Mouse (Mus musculus) testis, postnatal 14 days (tissue): ENCODE results near the gene Nudcd3.

Source experiments
- DNase-seq: peaks from one replicate; pipeline ENCODE4 v3.0.0; 2021; ENCODE audit warnings: low spot score

The Nudcd3 gene

DNA sequence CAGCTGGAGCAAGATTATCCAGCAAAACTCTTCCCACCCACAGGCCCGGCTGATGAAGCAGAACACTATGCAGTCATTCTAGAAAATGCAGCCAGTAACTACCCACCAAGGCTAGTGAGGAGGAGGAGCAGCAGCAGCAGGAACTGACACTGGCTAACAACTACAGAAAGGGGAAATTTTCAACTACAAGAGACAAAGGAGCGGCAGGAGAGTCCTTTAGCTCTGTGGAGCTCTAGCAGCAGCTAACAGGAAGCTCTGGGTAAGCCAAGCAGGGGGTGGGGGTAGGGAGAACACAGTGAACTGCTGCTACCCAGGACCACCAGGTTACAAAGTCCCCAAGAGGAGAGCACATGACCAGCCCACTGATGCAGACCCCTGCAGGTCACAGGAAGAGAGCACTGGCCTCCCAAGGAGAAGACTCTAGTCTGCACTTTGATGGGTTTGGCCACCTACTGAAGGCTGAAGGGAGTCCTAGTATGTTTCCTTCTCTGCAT is 21.5 kb downstream of the Nudcd3 start:
- DNase-seq = no peak

DNA sequence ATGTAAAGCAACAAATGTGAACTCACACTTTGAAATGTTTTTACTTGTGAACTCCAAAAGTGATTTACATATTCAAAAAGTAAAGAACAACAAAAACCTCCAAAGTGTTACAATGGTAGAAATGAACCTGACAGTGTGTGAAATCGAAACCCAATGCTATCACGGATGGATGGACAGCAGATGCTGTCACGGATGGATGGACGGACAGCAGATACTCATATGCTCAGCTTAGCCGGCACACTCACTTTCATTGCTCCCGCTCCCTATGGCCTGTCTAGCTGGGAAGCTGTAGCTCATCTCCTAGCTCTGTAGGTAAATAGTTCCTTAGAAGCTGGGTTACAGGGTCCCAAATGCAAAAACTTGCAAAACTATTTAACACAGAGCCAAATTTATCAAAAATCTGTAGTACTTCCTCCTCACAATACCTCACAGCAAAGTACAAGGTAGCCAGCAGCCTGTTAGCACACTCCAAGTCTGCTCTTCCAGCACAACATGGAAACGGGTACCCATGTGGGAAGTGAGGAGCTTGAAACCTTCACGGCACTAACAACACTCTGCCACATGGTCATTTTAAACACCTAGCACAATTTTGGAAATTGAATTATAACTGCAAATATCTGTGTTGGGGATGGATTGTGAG is 22.3 kb downstream of the Nudcd3 start:
- DNase-seq = no peak

DNA sequence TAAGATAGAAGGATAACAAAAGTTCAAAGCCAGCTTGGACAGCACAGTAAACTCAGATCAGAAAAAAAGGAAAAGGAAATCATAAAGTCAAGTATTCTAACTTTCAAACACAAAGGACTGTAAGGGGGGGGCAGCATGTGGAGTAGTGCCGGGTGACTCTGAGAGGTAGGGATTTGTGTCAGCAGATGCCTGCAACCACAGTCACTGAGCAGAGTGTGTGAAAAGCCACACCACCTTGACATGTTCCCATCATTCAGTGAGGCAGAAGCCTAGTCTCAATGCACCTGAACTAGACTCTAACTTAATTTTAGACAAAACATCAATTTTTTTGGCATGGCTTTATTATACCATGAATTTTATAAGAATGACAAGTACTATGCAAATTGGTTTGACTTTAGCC is 24.7 kb downstream of the Nudcd3 start:
- DNase-seq = no peak

DNA sequence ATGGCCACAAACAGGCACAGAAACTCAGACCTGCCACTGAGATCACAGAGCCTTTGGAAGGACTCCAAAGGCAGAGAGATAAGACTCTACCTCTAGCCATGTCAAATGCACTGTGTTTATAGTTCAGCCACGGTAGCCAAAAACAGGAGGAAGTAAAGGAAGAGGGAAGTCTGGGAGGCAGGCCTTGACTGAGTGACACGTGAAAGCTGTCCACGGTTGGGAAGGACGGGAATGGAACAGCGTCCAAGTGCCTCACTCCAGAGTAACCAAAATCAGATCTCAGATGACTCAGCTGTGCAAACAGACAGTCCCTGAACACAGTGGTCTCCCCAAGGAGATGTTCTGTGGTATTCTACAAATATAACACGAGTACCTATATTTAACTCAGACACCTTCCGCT is 25.5 kb downstream of the Nudcd3 start:
- no peak for DNase-seq

DNA sequence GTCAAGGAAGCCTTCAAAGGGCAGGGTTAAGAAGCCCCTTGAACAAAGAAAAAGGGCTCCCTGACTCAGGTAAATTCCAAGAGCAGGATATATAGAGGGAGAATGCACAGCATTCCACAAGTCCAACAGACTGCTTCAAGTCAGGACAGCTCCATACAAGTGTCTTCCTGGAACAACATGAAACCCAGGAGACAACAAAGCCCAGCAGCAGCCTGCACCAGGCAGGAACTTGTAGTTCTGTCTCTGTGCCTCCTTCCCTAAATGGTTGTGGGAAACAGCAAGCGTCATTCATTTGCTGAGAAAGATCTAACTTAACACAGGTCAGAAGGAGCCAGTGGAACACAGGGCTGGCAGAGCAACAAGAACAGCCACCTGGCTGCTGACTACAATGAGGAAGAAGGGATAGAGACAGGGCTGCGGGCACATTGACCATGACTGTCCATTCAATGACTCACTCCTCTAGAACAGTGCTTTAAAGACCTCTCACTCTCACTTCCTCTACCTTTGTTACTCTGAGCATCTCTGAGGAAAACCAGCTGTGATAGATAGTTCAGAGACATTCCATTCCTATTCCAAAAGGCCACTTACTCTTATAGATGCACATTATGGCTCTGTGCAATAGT is 31.1 kb downstream of the Nudcd3 start:
- DNase-seq = no peak

DNA sequence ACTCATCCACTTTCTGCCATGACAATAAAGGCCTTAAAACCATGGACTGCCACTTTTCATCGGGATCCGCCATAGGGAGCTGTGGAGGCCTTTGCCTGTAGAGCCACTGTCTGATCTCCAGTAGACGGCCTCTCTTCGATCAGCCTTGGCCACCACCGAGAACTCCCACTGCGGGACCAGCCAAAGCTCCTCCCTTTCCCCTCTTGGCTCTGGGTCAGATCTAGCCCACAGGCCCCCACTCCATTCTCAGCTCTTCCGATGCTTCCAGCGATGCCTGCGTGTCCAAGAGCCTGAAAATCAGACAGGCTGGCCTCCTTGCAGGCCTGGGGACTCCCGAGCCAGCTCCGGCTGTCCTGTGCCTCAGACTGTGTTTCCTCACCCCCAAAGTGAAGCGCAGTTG is 33.9 kb downstream of the Nudcd3 start:
- DNase-seq = no peak

DNA sequence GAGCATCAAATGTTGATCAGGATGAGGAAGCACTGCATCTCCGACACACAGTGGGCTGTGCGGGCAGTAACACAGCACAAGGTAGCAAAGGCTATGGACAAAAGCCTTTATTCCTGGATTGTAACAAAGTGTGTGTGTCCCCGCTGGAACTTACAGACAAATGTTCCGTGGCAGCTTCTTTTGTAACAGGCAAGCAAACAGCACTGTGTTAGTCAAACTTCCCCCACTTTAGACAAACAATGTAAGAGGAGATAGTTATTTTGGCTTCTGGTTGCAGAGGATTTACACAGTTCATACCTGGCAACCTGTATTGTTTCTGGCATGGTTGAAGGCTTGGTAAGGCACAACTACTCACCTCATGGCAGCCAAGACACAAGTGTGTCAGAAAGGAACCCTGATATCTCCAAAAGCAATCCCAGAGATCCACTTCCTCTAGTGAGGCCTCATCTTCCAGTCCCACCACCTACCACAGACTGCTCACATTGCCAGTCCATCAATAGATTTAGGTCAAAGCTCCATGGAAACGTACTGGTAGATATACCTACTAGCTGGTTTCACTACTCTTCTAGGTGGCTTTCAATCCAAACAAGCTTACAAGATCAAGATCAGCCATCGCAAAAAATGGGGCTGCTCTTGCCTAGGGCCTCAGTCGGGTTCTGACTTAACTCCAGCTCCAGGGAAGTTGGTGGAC is 34.7 kb downstream of the Nudcd3 start:
- DNase-seq = no peak

DNA sequence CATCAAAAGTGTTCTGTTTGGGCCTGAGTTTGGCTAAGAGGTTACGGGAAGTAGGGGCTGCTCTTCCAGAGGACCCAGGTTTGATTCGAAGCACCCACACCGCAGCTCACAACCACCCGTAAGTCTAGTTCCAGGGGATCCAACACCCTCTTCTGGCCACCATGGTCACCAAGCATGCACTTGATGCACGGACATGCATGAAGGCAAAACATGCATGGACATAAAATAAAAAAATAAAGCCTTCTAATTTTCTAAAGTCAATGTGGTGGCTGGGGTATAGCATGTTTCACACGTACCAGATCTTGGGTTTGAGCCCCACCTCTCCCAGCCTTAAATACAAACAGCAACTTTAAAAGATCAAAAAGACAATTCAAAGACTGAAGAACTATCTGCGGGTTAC is 35.4 kb downstream of the Nudcd3 start:
- no peak for DNase-seq

DNA sequence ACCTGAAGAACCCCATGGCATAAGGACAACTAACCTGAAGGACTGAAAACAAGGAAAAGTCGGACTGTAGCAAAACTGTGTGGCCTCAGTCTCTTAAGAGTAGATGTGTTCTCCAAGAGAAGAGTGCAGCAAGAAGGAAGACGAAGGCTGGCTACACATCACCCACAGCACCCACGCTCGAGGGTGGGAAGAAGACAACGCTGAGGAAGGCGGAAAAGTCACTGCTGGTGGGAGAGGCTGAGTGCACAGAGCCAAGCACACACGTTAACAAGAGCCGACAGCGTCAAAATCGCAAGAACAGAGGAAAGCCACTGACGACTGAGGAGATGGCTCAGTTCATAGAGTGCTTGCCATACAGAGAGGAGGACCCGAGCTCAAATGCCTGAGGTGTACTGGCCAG is 36.5 kb downstream of the Nudcd3 start:
- DNase-seq = no peak

DNA sequence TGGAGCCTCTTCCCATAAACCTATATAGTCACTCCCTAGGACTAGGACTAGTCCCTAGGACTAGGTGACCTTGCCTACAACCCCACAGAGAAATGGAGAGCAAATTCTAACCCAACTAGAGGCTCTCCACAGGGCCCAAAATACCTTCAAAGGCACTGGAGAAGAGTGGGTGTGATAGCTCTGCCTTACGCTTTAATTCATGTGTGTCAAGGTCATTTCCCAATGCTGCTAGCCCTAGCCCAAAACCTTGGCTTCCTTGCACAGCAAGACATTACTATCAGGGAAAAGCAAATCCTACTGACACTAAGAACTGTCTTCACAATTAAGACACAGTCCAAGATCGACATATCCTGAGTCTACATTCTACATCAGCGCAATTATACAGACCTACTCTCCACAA is 37.2 kb downstream of the Nudcd3 start:
- DNase-seq = no peak

DNA sequence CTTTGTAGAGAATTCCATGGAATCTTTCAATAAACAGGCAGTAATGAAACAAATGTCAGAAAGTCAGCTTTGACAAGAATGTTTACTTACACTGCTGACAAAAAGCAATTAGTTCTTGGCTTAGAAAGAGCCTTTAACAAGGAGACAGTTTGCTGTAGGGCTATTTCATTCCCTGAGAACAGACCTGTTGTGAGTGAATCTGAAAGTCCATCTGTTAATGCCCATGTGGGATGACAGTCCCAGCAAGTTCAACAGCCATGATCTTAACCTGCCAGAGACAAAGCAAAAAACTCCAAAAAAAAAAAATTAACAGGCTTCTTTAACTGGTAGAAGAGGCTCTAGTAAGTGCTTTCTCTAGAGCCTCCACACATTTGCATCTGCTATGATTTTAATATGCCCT is 38.7 kb downstream of the Nudcd3 start:
- no peak for DNase-seq

DNA sequence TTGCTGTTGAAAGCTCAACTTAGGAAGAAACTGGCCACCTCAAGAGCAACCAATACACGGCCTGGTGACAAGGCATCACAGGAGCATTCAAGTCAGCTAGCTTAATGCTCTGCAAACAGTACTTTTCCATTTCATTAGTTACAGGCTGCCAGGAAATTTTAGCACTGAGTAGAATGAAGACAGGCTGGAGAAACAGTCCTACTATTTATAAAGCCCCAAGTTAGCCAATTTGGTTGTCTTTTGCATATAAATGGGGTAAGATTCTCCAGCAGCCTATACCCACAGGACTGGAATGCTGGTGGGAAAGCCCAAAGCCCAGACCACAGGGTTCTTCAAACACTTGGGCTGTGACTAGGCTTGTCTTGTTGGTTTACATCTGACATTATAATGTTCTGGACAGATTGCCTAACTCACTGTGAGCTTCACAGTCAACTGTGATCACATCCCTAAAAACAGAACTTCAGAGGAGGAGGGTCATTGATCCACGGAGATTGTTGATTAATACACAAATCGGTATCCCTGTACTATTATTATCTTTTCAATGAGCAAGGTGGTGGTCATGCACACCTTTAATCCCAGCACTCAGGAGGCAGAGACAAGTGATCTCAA is 39.4 kb downstream of the Nudcd3 start:
- DNase-seq = no peak

DNA sequence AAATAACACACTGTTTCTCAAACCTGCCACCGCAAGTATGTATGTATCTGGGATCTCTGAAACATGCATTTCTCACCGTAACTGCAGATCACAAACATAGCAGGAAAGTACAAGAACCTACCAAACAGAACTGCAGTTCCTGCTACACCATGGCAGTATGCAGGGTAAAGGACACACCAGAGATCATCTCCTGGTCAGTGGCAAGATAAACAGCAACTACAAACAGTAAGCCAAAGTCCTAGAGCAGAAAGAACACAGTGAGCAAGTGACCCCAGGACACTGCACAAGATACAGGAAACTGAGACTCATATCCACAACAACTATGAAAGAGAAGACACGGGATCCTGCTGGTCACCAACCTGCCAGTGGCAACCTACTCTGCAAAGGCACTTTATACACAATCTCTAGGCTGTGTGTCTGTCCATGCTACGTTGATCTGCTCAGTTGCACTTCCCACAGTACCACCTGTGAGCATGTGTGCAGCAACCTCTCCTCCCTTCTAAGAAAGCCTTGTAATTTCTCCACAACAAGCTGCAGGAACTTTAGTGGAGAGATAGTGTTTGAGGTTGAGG is 40.4 kb downstream of the Nudcd3 start:
- no peak for DNase-seq

DNA sequence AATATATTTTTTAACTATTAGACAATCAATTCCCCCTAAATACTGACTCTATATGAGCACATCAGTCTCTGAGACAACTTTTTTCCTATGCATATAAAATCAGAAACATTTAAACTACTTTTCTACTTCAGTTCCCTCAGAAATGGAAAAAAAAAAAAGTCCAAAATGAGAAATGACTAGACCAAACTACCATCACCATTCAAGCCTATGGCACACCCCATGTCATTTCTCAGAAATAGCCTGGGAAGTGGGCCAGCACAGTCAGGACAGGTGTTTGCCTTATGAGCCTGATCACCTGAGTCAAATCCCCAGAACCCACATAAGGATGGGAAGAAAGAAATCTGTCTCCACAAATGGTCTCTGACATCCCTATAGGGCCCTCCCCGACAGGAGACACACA is 41.7 kb downstream of the Nudcd3 start:
- no peak for DNase-seq

DNA sequence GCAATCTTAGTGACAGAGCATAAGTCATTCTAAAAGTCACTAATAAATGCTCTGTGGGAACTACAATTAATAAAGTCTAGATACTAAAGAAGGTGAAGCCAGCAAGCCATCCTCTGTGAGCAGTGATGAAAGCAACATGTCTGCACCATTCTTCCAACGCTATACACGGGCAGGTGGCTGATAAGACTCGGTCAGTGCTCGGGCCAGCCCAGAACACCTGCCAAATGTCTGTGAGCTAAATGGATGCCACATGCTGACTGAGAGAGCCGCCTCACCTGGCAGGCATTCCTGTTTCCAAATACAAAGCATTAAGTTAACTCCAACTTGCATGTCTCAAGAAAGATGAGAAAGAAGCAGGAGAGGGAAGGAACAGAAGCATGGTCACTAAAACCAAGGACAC is 43.1 kb downstream of the Nudcd3 start:
- no peak for DNase-seq

DNA sequence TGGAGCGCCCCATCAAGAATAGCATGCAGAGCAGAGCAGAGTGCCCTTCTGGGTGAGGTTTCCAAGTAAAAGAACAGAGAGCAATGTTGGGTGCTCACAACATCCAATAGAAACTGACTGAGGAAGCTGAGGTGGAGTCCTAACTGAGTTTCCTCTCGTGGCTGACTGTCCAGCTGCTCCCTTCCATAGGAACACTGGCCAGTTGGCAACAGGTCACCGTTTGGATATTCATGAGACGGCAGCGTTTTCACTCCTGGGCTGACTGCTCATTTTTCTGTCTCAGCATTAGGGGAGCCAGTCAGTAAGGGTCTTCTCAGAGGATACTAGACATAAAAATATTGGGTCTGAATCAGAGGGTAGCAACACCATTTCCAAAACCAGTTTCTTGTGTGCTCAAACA is 43.6 kb downstream of the Nudcd3 start:
- no peak for DNase-seq

DNA sequence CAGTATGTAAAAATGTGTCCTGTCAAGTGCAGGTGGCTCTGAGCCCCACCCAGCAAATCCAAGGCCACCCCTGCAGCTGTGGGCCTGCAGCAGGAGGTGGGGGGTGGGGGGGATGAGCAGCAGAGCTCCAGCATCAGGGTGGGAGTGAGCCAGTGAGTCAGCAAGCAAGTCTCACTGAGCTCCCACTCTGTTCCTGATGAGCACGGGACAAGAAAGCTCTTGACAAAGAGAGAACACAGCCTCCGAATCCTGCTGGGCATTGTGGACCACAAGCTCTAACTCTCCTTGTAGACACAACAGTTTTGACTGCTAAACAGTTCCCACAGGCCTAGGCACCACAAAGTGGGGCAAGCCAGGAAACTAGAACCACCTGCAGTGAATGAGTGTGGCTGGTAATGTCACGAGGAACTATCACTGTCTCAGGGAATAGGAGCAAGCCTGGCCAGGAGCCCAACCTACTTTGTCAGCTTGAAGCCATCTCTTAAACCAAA is 46.0 kb downstream of the Nudcd3 start:
- DNase-seq = no peak

DNA sequence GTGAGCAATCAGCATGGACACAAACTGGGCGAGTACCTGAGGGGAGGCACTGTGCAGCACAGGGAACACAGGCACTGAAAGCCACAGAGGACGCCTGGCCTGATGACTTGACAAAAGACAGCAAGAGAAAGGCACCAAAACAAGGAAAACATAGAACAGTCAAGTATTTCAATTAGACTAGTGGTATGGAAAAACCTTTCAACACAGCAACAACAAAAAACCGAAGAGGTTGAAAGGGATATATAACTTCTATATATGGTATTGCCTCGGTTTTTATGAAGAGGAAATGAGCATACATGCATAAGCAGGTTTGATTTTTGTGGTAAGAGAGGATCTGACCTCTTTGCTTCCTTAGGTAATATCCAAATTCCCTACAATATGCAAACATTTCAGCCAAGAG is 47.4 kb downstream of the Nudcd3 start:
- DNase-seq = no peak

DNA sequence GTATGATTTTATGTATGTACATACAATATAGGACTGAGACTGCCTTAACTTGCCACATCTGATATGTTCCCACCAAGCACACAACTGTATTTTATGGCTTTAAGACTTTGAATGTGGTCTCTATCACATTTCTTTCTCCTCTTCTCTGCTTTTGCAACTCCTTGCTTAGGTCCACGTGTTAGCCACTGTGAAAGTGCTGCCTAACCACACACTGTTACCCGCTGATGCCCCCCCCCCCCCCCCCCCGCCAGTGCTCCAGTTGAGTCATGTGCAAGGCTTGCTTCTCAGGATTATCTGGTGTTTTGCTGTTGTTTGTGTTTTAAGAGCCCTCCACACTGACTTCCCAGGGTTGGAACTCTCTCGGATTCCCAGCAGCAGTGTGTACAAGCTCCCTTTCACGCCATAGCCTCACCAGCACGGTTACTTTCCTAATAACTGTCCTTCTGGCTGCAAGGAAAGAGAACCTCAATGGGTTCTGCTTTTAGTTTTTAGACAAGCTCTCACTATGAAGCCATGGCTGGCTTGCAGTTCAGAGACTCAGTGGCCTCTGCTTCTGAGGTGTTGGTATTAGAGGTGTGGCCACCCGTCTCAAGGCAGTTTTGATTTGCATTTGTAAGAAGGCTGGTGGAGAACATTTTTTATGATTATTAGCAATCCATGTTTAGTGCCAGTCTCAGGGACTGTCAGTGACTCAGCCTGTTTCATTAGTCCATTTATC is 61.8 kb downstream of the Nudcd3 start:
- DNase-seq = no peak

DNA sequence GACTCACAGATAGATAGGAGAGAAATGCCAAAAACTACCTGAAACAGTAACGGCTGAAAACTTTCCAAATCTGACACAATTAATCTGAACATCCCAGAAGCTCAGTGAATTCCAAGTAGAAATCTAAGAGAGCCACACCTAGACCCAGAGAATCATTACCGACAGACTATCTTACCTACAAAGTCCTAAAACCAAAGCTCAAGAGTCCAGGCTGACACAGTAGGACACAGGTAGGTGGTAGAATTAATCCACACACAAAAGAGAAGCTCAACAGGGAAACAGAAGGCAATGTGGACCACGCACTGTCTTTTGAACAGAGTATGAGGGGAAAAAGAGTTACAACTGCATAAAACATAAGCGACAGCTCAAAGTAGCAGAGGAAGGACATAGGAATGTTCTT is 67.3 kb downstream of the Nudcd3 start:
- no peak for DNase-seq

DNA sequence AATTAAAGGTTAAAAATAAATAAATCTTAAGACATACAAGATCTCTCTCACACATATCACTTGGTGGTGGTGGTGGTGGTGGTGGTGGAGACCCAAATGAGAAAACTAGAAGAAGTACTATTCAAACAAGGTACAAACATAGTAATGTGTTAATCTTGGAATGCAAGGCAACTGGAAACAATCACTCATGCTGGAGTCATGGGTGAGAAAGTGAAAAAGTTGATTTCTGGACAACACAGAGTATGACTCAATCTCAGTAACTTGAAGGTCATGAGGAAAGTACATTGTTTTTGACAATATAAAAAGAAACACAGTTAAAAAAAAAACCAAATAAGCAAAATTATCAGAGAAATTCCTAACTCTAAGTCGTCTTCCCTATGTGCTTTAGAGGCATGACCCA is 69.6 kb downstream of the Nudcd3 start:
- no peak for DNase-seq

DNA sequence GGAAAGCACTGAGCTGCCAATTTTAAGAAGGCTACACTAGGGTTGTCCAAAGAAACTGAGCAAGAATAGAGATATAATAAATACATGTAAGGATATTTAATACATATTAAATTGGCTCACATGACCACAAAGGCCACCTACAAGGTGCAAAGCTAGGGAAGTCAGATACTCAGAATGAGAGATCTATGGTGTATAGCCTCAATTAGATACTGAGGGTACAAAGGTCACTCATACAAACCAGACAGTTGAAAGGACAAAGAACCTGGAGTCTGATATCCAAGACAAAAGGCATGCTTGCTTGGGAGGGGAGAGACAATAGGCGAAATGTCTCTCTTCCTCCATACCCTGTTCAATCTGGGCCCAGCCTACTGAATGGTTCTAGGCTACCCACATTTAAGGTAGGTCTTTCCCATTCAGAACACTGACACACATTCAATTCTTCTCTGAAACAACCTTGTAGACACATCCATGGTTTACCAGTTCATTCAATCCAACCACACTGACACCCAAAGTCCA is 76.6 kb downstream of the Nudcd3 start:
- no peak for DNase-seq
